Mouse (Mus musculus) neutrophil, adult 5-6 weeks (primary cell): ENCODE measurements at regions not wholly inside any gene's neighbourhood (a gene's known extent, or its start where the extent isn't known, plus 50 kb on each side); places are given as distances from the start of the nearest gene placed in this dataset.

Source experiments
- ATAC-seq: fragments of 151-379, 151-347 bp; 2 replicates; pipeline ENCODE4 v1.8.0; 2017; ENCODE audit warnings: mild to moderate bottlenecking, moderate TSS enrichment; ENCODE audit not compliant: insufficient number of reproducible peaks, poor library complexity, low FRiP score, severe bottlenecking; ENCODE audit errors: extremely low read depth

- no peak for ATAC-seq
These were observed 1789.0 kb upstream of the Gm7489 start for GRCm38 (mm10) chr15:52095629-52096190.

- no peak for ATAC-seq
These were observed 1775.9 kb upstream of the Gm7489 start for GRCm38 (mm10) chr15:52108761-52109160.

GRCm38 (mm10) chr15:52114368-52115036 lies 1770.2 kb upstream of the Gm7489 start:
- no peak for ATAC-seq

- no peak for ATAC-seq
These were observed 1748.0 kb upstream of the Gm7489 start for GRCm38 (mm10) chr15:52136693-52137092.

GRCm38 (mm10) chr15:52153421-52153820 lies 1731.3 kb upstream of the Gm7489 start:
- no peak for ATAC-seq

GRCm38 (mm10) chr15:52155784-52156183 lies 1728.9 kb upstream of the Gm7489 start:
- ATAC-seq, result no peak

- ATAC-seq, result no peak
These were observed 1727.9 kb upstream of the Gm7489 start for GRCm38 (mm10) chr15:52156779-52157178.

GRCm38 (mm10) chr15:52160181-52161088 lies 1724.3 kb upstream of the Gm7489 start:
- ATAC-seq, result no peak

- no peak for ATAC-seq
These were observed 1723.6 kb upstream of the Gm7489 start for GRCm38 (mm10) chr15:52161089-52161442.

- no peak for ATAC-seq
These were observed 1723.0 kb upstream of the Gm7489 start for GRCm38 (mm10) chr15:52161568-52162316.

- no peak for ATAC-seq
These were observed 1718.6 kb upstream of the Gm7489 start for GRCm38 (mm10) chr15:52166144-52166543.

- no peak for ATAC-seq
These were observed 1717.9 kb upstream of the Gm7489 start for GRCm38 (mm10) chr15:52166595-52167443.

GRCm38 (mm10) chr15:52167811-52168210 lies 1716.9 kb upstream of the Gm7489 start:
- ATAC-seq, result no peak

GRCm38 (mm10) chr15:52176951-52177350 lies 1707.8 kb upstream of the Gm7489 start:
- no peak for ATAC-seq

- no peak for ATAC-seq
These were observed 1706.0 kb upstream of the Gm7489 start for GRCm38 (mm10) chr15:52178668-52179067.

- ATAC-seq, result no peak
These were observed 1705.3 kb upstream of the Gm7489 start for GRCm38 (mm10) chr15:52179379-52179778.

GRCm38 (mm10) chr15:52191176-52191575 lies 1693.5 kb upstream of the Gm7489 start:
- ATAC-seq, result no peak

GRCm38 (mm10) chr15:52207271-52207670 lies 1677.4 kb upstream of the Gm7489 start:
- ATAC-seq, result no peak
